Mouse (Mus musculus) liver, adult 2 months (tissue): Measurements from ENCODE around the gene Haspin. TPM values are rescaled to one million over a fixed set of nuclear protein-coding genes. Genes with fewer than 3 reads are reported as not detected.

Experiments used
- DNase-seq: peaks from one replicate; pipeline ENCODE4 v3.0.0-alpha.2; 2011; ENCODE audit warnings: low read depth, low spot score; ENCODE audit errors: extremely low read depth
- H3K27ac ChIP-seq: fragments of 200-500 bp; replicated peaks from 2 replicates; pipeline ENCODE4 v1.5.1; 2012; ENCODE audit warnings: low read depth, mild to moderate bottlenecking, control low read depth, inconsistent platforms, low read length; ENCODE audit not compliant: insufficient read depth
- H3K27me3 ChIP-seq: fragments of 200-500 bp; 2 replicates; pipeline ENCODE4 v1.6.1; 2012; ENCODE audit warnings: mild to moderate bottlenecking, moderate library complexity, low read length, inconsistent platforms; ENCODE audit not compliant: control insufficient read depth, insufficient read depth
- H3K36me3 ChIP-seq: fragments of 200-500 bp; 2 replicates; pipeline ENCODE4 v1.6.1; 2012; ENCODE audit warnings: low read length, inconsistent platforms; ENCODE audit not compliant: control insufficient read depth, insufficient read depth
- H3K4me1 ChIP-seq: fragments of 200-500 bp; 2 replicates; pipeline ENCODE4 v1.6.1; 2011; ENCODE audit warnings: low read length; ENCODE audit not compliant: control insufficient read depth, insufficient read depth
- H3K4me3 ChIP-seq: fragments of 200-500 bp; 2 replicates; pipeline ENCODE4 v1.5.1; 2011; ENCODE audit warnings: low read depth, mild to moderate bottlenecking, control low read depth, low read length, moderate library complexity; ENCODE audit not compliant: insufficient read depth
- H3K79me2 ChIP-seq: fragments of 200-500 bp; 2 replicates; pipeline ENCODE4 v1.6.1; 2012; ENCODE audit warnings: inconsistent platforms, mild to moderate bottlenecking, low read length, moderate library complexity; ENCODE audit not compliant: control insufficient read depth, insufficient read depth
- H3K9ac ChIP-seq: fragments of 200-500 bp; 2 replicates; pipeline ENCODE4 v1.6.1; 2012; ENCODE audit warnings: low read depth, mild to moderate bottlenecking, control low read depth, inconsistent platforms, low read length
- CTCF ChIP-seq: fragments of 200-500 bp; IDR thresholded peaks from 2 replicates; pipeline ENCODE4 v1.5.1; 2011; ENCODE audit warnings: low read depth, low read length, control low read depth
- POLR2A ChIP-seq: fragments of 200-500 bp; IDR thresholded peaks from 2 replicates; pipeline ENCODE4 v1.6.1; 2011; ENCODE audit warnings: low read length, control low read depth; ENCODE audit not compliant: insufficient read depth; ENCODE audit errors: extremely low read depth
- WGBS: fragments of 180-500 bp; shearing (Covaris S2); methylation state at CpG from one replicate; pipeline ENCODE4 v1.1.7; 2018; 5-methylcytosine and 5-hydroxymethylcytosine counted together
- polyA plus RNA-seq: library from polyadenylated mRNA; depleted of rRNA; stranded (reverse); fragments of >200 nt; gene quantifications from 2 replicates; pipeline ENCODE4 v1.2.3, GENCODE M21; 2012; rRNA removed
- total RNA-seq: library from RNA; depleted of rRNA; stranded (reverse); fragments of >200 nt; gene quantifications from 2 replicates; pipeline ENCODE4 v1.2.3, GENCODE M21; 2014; rRNA removed

Gene Haspin
- 0.55 and 0.60 TPM in 2 replicates for total RNA-seq
- 0.12 and 0.26 TPM in 2 replicates for polyA plus RNA-seq

- Histone ChIP-seq H3K4me1 (peaks cover 4% of the 10 kb centered on the region; the same call in 1 of the 2 replicates), H3K9ac (peak within 1 kb of the TSS; percentile 72), H3K36me3 (no peaks in the 10 kb centered on the region), H3K4me3 (peak within 1 kb of the TSS; percentile 77), H3K27ac (no peak within 1 kb of the TSS), H3K79me2 (0 out of 2 replicates have a peak, but pooled peaks cover 3% of the 10 kb centered on the region), H3K27me3 (no peaks in the 10 kb centered on the region)
- peak; percentile 69 for DNase-seq
- TF ChIP-seq POLR2A (no peak), CTCF (peak; percentile 95)
- under 1% methylated on average over 84 of the region's 84 CpGs for WGBS
Measured at GRCm38 (mm10) chr11:73137591-73138501, at the start of gene Haspin. Gene Haspin, minus strand, starts transcription at chr11:73138294.

GRCm38 (mm10) chr11:73187231-73187630, 49.1 kb upstream of the Haspin start:
- peaks cover 31% of the 10 kb centered on the region; the same call in 1 of the 2 replicates for H3K36me3 ChIP-seq
- no peaks in the 10 kb centered on the region for H3K79me2 ChIP-seq
- no peaks in the 10 kb centered on the region for H3K27me3 ChIP-seq
- no peak for DNase-seq
- no peak for TF ChIP-seq CTCF
- no peak for TF ChIP-seq POLR2A
- no peak overlapping the region for H3K27ac ChIP-seq
- H3K4me3 ChIP-seq = no peak overlapping the region
- no peak overlapping the region for H3K9ac ChIP-seq
- 91% methylated on average over 6 of the region's 6 CpGs for WGBS
- H3K4me1 ChIP-seq = no peaks in the 10 kb centered on the region

GRCm38 (mm10) chr11:73185872-73186615, 48.0 kb upstream of the Haspin start:
- Histone ChIP-seq H3K4me3 (no peak overlapping the region), H3K27me3 (no peaks in the 10 kb centered on the region), H3K9ac (no peak overlapping the region), H3K79me2 (no peaks in the 10 kb centered on the region), H3K27ac (no peak overlapping the region), H3K4me1 (no peaks in the 10 kb centered on the region), H3K36me3 (peaks cover 28% of the 10 kb centered on the region; the same call in 1 of the 2 replicates)
- 89% methylated on average over 10 of the region's 10 CpGs for WGBS
- TF ChIP-seq CTCF (no peak), POLR2A (no peak)
- DNase-seq = no peak

- DNase-seq = no peak
- H3K36me3 ChIP-seq = peaks cover 6% of the 10 kb centered on the region; the same call in 1 of the 2 replicates
- peaks cover 10% of the 10 kb centered on the region for H3K4me1 ChIP-seq
- H3K4me3 ChIP-seq = peak overlapping the region; percentile 83
- H3K79me2 ChIP-seq = peaks cover 8% of the 10 kb centered on the region
- H3K9ac ChIP-seq = peak overlapping the region; percentile 78
- no peaks in the 10 kb centered on the region for H3K27me3 ChIP-seq
- 23% methylated on average over 2 of the region's 2 CpGs for WGBS
- TF ChIP-seq CTCF (no peak), POLR2A (no peak)
- 0 out of 2 replicates have a peak overlapping the region, but pooled peaks have one; percentile 1 for H3K27ac ChIP-seq
Measured at GRCm38 (mm10) chr11:73177895-73178294, 39.8 kb upstream of the Haspin start.

GRCm38 (mm10) chr11:73177509-73177875, 39.4 kb upstream of the Haspin start:
- DNase-seq = no peak
- H3K36me3 ChIP-seq = peaks cover 6% of the 10 kb centered on the region; the same call in 1 of the 2 replicates
- H3K4me1 ChIP-seq = peaks cover 11% of the 10 kb centered on the region
- peak overlapping the region; percentile 78 for H3K9ac ChIP-seq
- WGBS = 0% methylated on average over 28 of the region's 28 CpGs
- peak overlapping the region; percentile 83 for H3K4me3 ChIP-seq
- H3K79me2 ChIP-seq = peaks cover 8% of the 10 kb centered on the region
- TF ChIP-seq POLR2A = no peak
- no peak for TF ChIP-seq CTCF
- H3K27me3 ChIP-seq = no peaks in the 10 kb centered on the region
- peak overlapping the region; percentile 74 for H3K27ac ChIP-seq
